Mouse (Mus musculus): ENCODE measurements around the gene Themis. TPM values are rescaled to one million over a fixed set of nuclear protein-coding genes. Genes with fewer than 3 reads are reported as not detected.

Themis gene
- total and polyA plus RNA-seq, 3 experiments, result not detected

- no peak overlapping the region for H3K9ac ChIP-seq (ENCODE audit: control insufficient read depth, low read depth, low read length, poor library complexity, severe bottlenecking)
- DNase-seq (ENCODE audit: low read depth, low spot score), result no peak
- no peaks in the 10 kb centered on the region for H3K27me3 ChIP-seq (ENCODE audit: control insufficient read depth in 1 of 2, insufficient read depth in 2 of 2, low read length in 2 of 2)
- no peak for TF ChIP-seq NELFE (IDR thresholded peaks at IDR 0.05; ENCODE audit: low read depth, low read length)
- TF ChIP-seq ZKSCAN1 (IDR thresholded peaks at IDR 0.05; ENCODE audit: low read depth, low read length), result no peak
- no peak for TF ChIP-seq MAX (IDR thresholded peaks at IDR 0.05; ENCODE audit: low read length)
- TF ChIP-seq ZMIZ1 (IDR thresholded peaks at IDR 0.05; ENCODE audit: low read depth, low read length), result no peak
- no peak for TF ChIP-seq E2F4 (IDR thresholded peaks at IDR 0.05; ENCODE audit: borderline replicate concordance, low read depth, low read length)
- TF ChIP-seq POLR2AphosphoS5 (IDR thresholded peaks at IDR 0.05; ENCODE audit: borderline replicate concordance, low read depth, low read length), result no peak
- TF ChIP-seq TCF12 (IDR thresholded peaks at IDR 0.05; ENCODE audit: low read depth, low read length), result no peak
- no peak for TF ChIP-seq ETS1 (IDR thresholded peaks at IDR 0.05; ENCODE audit: low read depth, low read length)
- H3K4me3 ChIP-seq (ENCODE audit: control insufficient read depth in 1 of 2, insufficient read depth in 1 of 2, low read depth in 2 of 2, low read length in 2 of 2), result no peak overlapping the region
- H3K79me2 ChIP-seq (ENCODE audit: control insufficient read depth, insufficient read depth, low read length, poor library complexity), result no peaks in the 10 kb centered on the region
- no peaks in the 10 kb centered on the region for H3K36me3 ChIP-seq (ENCODE audit: control insufficient read depth in 1 of 2, insufficient read depth in 2 of 2, low read length in 2 of 2)
- no peaks in the 10 kb centered on the region for H3K4me1 ChIP-seq (ENCODE audit: control insufficient read depth in 1 of 2, insufficient read depth in 2 of 2, low read length in 2 of 2)
- H3K27ac ChIP-seq (ENCODE audit: control insufficient read depth, low read depth, low read length), result no peak overlapping the region
- H3K9me3 ChIP-seq (replicated peaks; ENCODE audit: insufficient read depth, low read length), result no peaks in the 10 kb centered on the region
These were observed 154.2 kb downstream of the Themis start for GRCm38 (mm10) chr10:28822320-28822719.

GRCm38 (mm10) chr10:28842605-28843004, 174.4 kb downstream of the Themis start:
- Histone ChIP-seq H3K9ac (ENCODE audit: control insufficient read depth, low read depth, low read length, poor library complexity, severe bottlenecking) (no peak overlapping the region), H3K36me3 (ENCODE audit: control insufficient read depth in 1 of 2, insufficient read depth in 2 of 2, low read length in 2 of 2) (no peaks in the 10 kb centered on the region), H3K4me3 (ENCODE audit: control insufficient read depth in 1 of 2, insufficient read depth in 1 of 2, low read depth in 2 of 2, low read length in 2 of 2) (no peak overlapping the region), H3K9me3 (replicated peaks; ENCODE audit: insufficient read depth, low read length) (no peaks in the 10 kb centered on the region), H3K27me3 (ENCODE audit: control insufficient read depth in 1 of 2, insufficient read depth in 2 of 2, low read length in 2 of 2) (no peaks in the 10 kb centered on the region), H3K4me1 (ENCODE audit: control insufficient read depth in 1 of 2, insufficient read depth in 2 of 2, low read length in 2 of 2) (no peaks in the 10 kb centered on the region), H3K79me2 (ENCODE audit: control insufficient read depth, insufficient read depth, low read length, poor library complexity) (no peaks in the 10 kb centered on the region), H3K27ac (ENCODE audit: control insufficient read depth, low read depth, low read length) (no peak overlapping the region)
- TF ChIP-seq CTCF (IDR thresholded peaks at IDR 0.05 in 2 of 3, conservative IDR thresholded peaks at IDR 0.05 in 1 of 3; ENCODE audit: control insufficient read depth in 1 of 3, insufficient read depth in 1 of 3, low read depth in 2 of 3, low read length in 3 of 3, poor library complexity in 1 of 3, severe bottlenecking in 1 of 3) (no peak), USF2 (IDR thresholded peaks at IDR 0.05; ENCODE audit: borderline replicate concordance in 1 of 2, insufficient read depth in 1 of 2, low read depth in 1 of 2, low read length in 2 of 2) (no peak), MXI1 (IDR thresholded peaks at IDR 0.05; ENCODE audit: low read depth, low read length) (no peak), SIN3A (IDR thresholded peaks at IDR 0.05; ENCODE audit: low read length) (no peak), POLR2A (IDR thresholded peaks at IDR 0.05; ENCODE audit: control insufficient read depth in 1 of 2, insufficient read depth in 1 of 2, low read depth in 1 of 2, low read length in 2 of 2, poor library complexity in 1 of 2) (no peak), MAFK (IDR thresholded peaks at IDR 0.05; ENCODE audit: borderline replicate concordance, low read depth, low read length) (no peak), NELFE (IDR thresholded peaks at IDR 0.05; ENCODE audit: low read depth, low read length) (no peak), MYC (IDR thresholded peaks at IDR 0.05; ENCODE audit: low read depth, low read length) (no peak), ZKSCAN1 (IDR thresholded peaks at IDR 0.05; ENCODE audit: low read depth, low read length) (no peak), GABPA (IDR thresholded peaks at IDR 0.05; ENCODE audit: low read depth, low read length) (no peak), USF1 (IDR thresholded peaks at IDR 0.05; ENCODE audit: low read depth, low read length) (no peak), ZNF384 (IDR thresholded peaks at IDR 0.05; ENCODE audit: low read depth, low read length) (no peak), CHD2 (IDR thresholded peaks at IDR 0.05; ENCODE audit: low read length) (no peak), TBP (IDR thresholded peaks at IDR 0.05; ENCODE audit: low read depth, low read length) (no peak), ELF1 (IDR thresholded peaks at IDR 0.05; ENCODE audit: low read depth, low read length) (no peak)
- no peak for DNase-seq (ENCODE audit: low read depth, low spot score)

Data from MEL (cell line).